Mouse (Mus musculus) myocyte (in vitro differentiated cells): ENCODE measurements around the gene Slc5a4a. TPM values are rescaled to one million over a fixed set of nuclear protein-coding genes. Genes with fewer than 3 reads are reported as not detected.
A peak's percentile ranks its signal among the peaks of the same experiment; 100 is the strongest.

Experiments
- H3K27me3 ChIP-seq: one replicate; pipeline ENCODE4 v1.6.1; 2011; ENCODE audit not compliant: control insufficient read depth, insufficient read depth, insufficient read length
- H3K36me3 ChIP-seq: one replicate; pipeline ENCODE4 v1.6.1; 2011; ENCODE audit not compliant: control insufficient read depth, insufficient read depth
- H3K4me2 ChIP-seq: one replicate; pipeline ENCODE4 v1.6.1; 2011; ENCODE audit warnings: low read depth, control low read depth
- H3K4me3 ChIP-seq: one replicate; pipeline ENCODE4 v1.5.1; 2011; ENCODE audit warnings: mild to moderate bottlenecking, control low read depth, moderate library complexity
- H3K79me2 ChIP-seq: one replicate; pipeline ENCODE4 v1.6.1; 2011; ENCODE audit not compliant: control insufficient read depth, insufficient read depth
- H3ac ChIP-seq: one replicate; pipeline ENCODE4 v1.6.1; 2011; ENCODE audit not compliant: control insufficient read depth, insufficient read length
- CEBPB ChIP-seq: IDR thresholded peaks from 2 replicates; pipeline ENCODE4 v1.6.1; 2011; ENCODE audit warnings: mild to moderate bottlenecking, moderate library complexity; ENCODE audit not compliant: poor library complexity, insufficient read depth, severe bottlenecking
- E2F4 ChIP-seq: IDR thresholded peaks from one replicate; pipeline ENCODE4 v1.6.1; 2011; ENCODE audit warnings: mild to moderate bottlenecking, control low read depth, moderate library complexity; ENCODE audit not compliant: insufficient read depth
- MAX ChIP-seq: IDR thresholded peaks from one replicate; pipeline ENCODE4 v1.6.1; 2011; ENCODE audit warnings: low read depth, mild to moderate bottlenecking, control low read depth
- MYOD1 ChIP-seq, 3 experiments: IDR thresholded peaks; one replicate each; pipeline ENCODE4 v1.6.1; 2011; ENCODE audit warnings: control low read depth in 2 of 3, low read depth in 2 of 3, mild to moderate bottlenecking in 2 of 3, moderate library complexity in 1 of 3; ENCODE audit not compliant: insufficient read length in 2 of 3, control insufficient read depth in 1 of 3
- MYOG ChIP-seq, 3 experiments: IDR thresholded peaks; one replicate each; pipeline ENCODE4 v1.6.1; 2011; ENCODE audit warnings: control low read depth in 2 of 3, low read depth in 2 of 3, mild to moderate bottlenecking in 2 of 3; ENCODE audit not compliant: insufficient read length in 2 of 3, control insufficient read depth in 1 of 3, insufficient read depth in 1 of 3
- POLR2A ChIP-seq: IDR thresholded peaks from one replicate; pipeline ENCODE4 v1.6.1; 2011; ENCODE audit warnings: low read depth, mild to moderate bottlenecking, control low read depth, moderate library complexity; ENCODE audit not compliant: insufficient read length
- POLR2AphosphoS2 ChIP-seq: IDR thresholded peaks from one replicate; pipeline ENCODE4 v1.6.1; 2011; ENCODE audit warnings: low read depth, control low read depth; ENCODE audit not compliant: insufficient read length
- REST ChIP-seq: IDR thresholded peaks from one replicate; pipeline ENCODE4 v1.6.1; 2011; ENCODE audit warnings: mild to moderate bottlenecking, control low read depth, moderate library complexity; ENCODE audit not compliant: insufficient read depth, insufficient read length
- SRF ChIP-seq: IDR thresholded peaks from one replicate; pipeline ENCODE4 v1.6.1; 2011; ENCODE audit warnings: low read depth; ENCODE audit not compliant: control insufficient read depth, insufficient read length
- TCF12 ChIP-seq: IDR thresholded peaks from one replicate; pipeline ENCODE4 v1.6.1; 2011; ENCODE audit warnings: mild to moderate bottlenecking, control low read depth; ENCODE audit not compliant: poor library complexity, insufficient read depth, severe bottlenecking
- TCF3 ChIP-seq: IDR thresholded peaks from one replicate; pipeline ENCODE4 v1.6.1; 2011; ENCODE audit warnings: low read depth, control low read depth; ENCODE audit not compliant: insufficient read length
- USF1 ChIP-seq: IDR thresholded peaks from one replicate; pipeline ENCODE4 v1.6.1; 2011; ENCODE audit warnings: low read depth, mild to moderate bottlenecking, control low read depth, moderate library complexity
- polyA plus RNA-seq: library from polyadenylated mRNA; unstranded; fragments of >200 nt; fragmentation: generic; extraction: Trizol; gene quantifications from one replicate; pipeline ENCODE4 v1.2.1, GENCODE M21; 2012; ENCODE audit warnings: missing spikeins

Slc5a4a gene
- not detected for polyA plus RNA-seq

GRCm38 (mm10) chr10:76147278-76147677 lies at the start of gene Slc5a4a:
Gene Slc5a4a, plus strand, starts transcription at chr10:76147451.
- Histone ChIP-seq H3K4me2 (no peak within 1 kb of the TSS), H3K36me3 (no peaks in the 10 kb centered on the region), H3K4me3 (no peak within 1 kb of the TSS), H3K79me2 (no peaks in the 10 kb centered on the region), H3ac (no peak within 1 kb of the TSS), H3K27me3 (no peaks in the 10 kb centered on the region)
- TF ChIP-seq MAX (no peak), POLR2AphosphoS2 (no peak), POLR2A (no peak), TCF3 (no peak), CEBPB (no peak), REST (no peak), USF1 (no peak), SRF (no peak), MYOD1 (IDR thresholded peaks at IDR 0.05; ENCODE audit: control insufficient read depth in 1 of 3, insufficient read length in 2 of 3, low read depth in 2 of 3) (no peak), TCF12 (no peak), MYOG (IDR thresholded peaks at IDR 0.05; ENCODE audit: control insufficient read depth in 1 of 3, insufficient read depth in 1 of 3, insufficient read length in 2 of 3, low read depth in 2 of 3) (no peak), E2F4 (no peak)

DNA sequence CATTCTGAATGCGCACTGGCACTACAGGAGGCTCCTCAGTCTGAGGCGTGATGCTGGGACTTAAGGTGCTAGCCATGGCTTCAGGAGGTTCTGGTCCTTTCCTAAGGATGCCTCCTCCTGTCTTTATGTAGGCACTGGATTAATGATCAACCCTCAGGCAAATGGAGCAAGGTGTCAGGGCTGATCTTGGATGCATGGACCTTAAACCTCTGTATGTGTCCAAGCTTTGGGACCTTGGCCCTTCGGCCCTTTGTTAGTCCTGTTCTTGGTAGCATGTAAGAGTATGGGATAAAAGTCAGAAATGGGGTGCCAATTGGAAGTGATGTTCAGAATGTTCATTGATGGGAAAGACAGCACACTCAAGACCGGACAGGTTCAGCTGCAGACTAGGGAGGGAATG lies 36.4 kb upstream of the Slc5a4a start, which contains the start of gene Slc5a4b:
Gene Slc5a4b, minus strand, starts transcription at position 101 of the 400 bp plus-strand sequence.
- Histone ChIP-seq H3K4me2 (no peak within 1 kb of the TSS), H3K79me2 (no peaks in the 10 kb centered on the region), H3ac (no peak within 1 kb of the TSS), H3K27me3 (peaks cover 6% of the 10 kb centered on the region), H3K4me3 (no peak within 1 kb of the TSS), H3K36me3 (no peaks in the 10 kb centered on the region)
- TF ChIP-seq POLR2A = no peak
- no peak for TF ChIP-seq REST
- TF ChIP-seq POLR2AphosphoS2 = no peak
- no peak for TF ChIP-seq MYOG (IDR thresholded peaks at IDR 0.05; ENCODE audit: control insufficient read depth in 1 of 3, insufficient read depth in 1 of 3, insufficient read length in 2 of 3, low read depth in 2 of 3)
- TF ChIP-seq TCF3 = no peak
- TF ChIP-seq E2F4 = no peak
- TF ChIP-seq TCF12 = no peak
- TF ChIP-seq CEBPB = no peak
- no peak for TF ChIP-seq SRF
- TF ChIP-seq USF1 = no peak
- TF ChIP-seq MAX = no peak
- no peak for TF ChIP-seq MYOD1 (IDR thresholded peaks at IDR 0.05; ENCODE audit: control insufficient read depth in 1 of 3, insufficient read length in 2 of 3, low read depth in 2 of 3)

GRCm38 (mm10) chr10:76117966-76118365 lies 29.3 kb upstream of the Slc5a4a start:
- Histone ChIP-seq H3K27me3 (no peaks in the 10 kb centered on the region), H3ac (no peak overlapping the region), H3K79me2 (no peaks in the 10 kb centered on the region), H3K4me3 (no peak overlapping the region), H3K4me2 (no peak overlapping the region), H3K36me3 (no peaks in the 10 kb centered on the region)
- TF ChIP-seq MYOG (IDR thresholded peaks at IDR 0.05; ENCODE audit: control insufficient read depth in 1 of 3, insufficient read depth in 1 of 3, insufficient read length in 2 of 3, low read depth in 2 of 3) = peak in 1 of 3 experiments; percentile 1
- no peak for TF ChIP-seq MYOD1 (IDR thresholded peaks at IDR 0.05; ENCODE audit: control insufficient read depth in 1 of 3, insufficient read length in 2 of 3, low read depth in 2 of 3)

- Histone ChIP-seq H3K79me2 (no peaks in the 10 kb centered on the region), H3K4me3 (no peak overlapping the region), H3K36me3 (no peaks in the 10 kb centered on the region), H3K27me3 (no peaks in the 10 kb centered on the region), H3ac (no peak overlapping the region), H3K4me2 (no peak overlapping the region)
- TF ChIP-seq SRF = no peak
- TF ChIP-seq TCF12 = no peak
- TF ChIP-seq POLR2AphosphoS2 = no peak
- TF ChIP-seq POLR2A = no peak
- TF ChIP-seq REST = no peak
- TF ChIP-seq E2F4 = no peak
- no peak for TF ChIP-seq CEBPB
- no peak for TF ChIP-seq MAX
Observed at GRCm38 (mm10) chr10:76118741-76119140, 28.5 kb upstream of the Slc5a4a start.

DNA sequence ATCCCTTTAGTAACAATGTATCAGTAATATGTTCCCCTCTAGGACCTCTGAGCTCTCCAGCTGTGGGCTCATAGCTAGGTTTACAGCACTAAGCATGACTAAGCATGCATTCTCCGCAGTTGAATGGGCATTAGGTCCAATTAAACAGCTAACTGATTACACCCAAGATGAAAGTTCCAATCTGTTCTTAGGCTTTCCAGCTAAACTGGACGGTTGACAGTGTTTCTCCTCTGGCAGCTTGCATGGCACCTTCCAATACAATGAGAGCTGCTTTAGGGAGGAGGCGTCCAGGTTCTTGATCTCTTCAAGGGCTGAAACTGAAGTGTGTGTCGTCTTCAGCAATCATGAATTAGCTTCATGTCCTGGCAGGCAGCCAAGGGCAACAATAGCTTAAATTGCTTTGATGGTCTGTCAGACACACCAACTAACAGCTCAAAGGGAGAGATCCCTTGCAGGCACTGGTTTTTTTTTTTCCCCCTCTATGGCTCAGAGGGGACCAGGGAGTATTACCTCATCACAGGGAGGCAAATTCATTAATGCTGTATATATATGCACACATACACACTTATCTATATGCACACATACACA lies 27.0 kb upstream of the Slc5a4a start:
- no peak overlapping the region for H3K4me3 ChIP-seq
- TF ChIP-seq MAX (no peak), POLR2AphosphoS2 (no peak), POLR2A (no peak), SRF (no peak), REST (no peak), E2F4 (no peak), MYOD1 (IDR thresholded peaks at IDR 0.05; ENCODE audit: control insufficient read depth in 1 of 3, insufficient read length in 2 of 3, low read depth in 2 of 3) (no peak), MYOG (IDR thresholded peaks at IDR 0.05; ENCODE audit: control insufficient read depth in 1 of 3, insufficient read depth in 1 of 3, insufficient read length in 2 of 3, low read depth in 2 of 3) (no peak), TCF3 (no peak)
- no peaks in the 10 kb centered on the region for H3K79me2 ChIP-seq
- no peaks in the 10 kb centered on the region for H3K27me3 ChIP-seq
- no peak overlapping the region for H3K4me2 ChIP-seq
- H3K36me3 ChIP-seq = no peaks in the 10 kb centered on the region
- H3ac ChIP-seq = no peak overlapping the region
